Mouse (Mus musculus) right cerebral cortex, postnatal 36 days (tissue): ENCODE measurements at regions not wholly inside any gene's neighbourhood (a gene's known extent, or its start where the extent isn't known, plus 50 kb on each side); places are given as distances from the start of the nearest gene placed in this dataset.
"Not testable (repeated sequence)": the region's sequence is repeated elsewhere in the genome, so short reads cannot be mapped to it uniquely, and the experiment has no call there.

Source experiments
- DNase-seq, 2 experiments: peaks; one replicate each; pipeline ENCODE4 v3.0.0; 2022; ENCODE audit warnings: low spot score in 2 of 2, mixed read lengths in 1 of 2

DNA sequence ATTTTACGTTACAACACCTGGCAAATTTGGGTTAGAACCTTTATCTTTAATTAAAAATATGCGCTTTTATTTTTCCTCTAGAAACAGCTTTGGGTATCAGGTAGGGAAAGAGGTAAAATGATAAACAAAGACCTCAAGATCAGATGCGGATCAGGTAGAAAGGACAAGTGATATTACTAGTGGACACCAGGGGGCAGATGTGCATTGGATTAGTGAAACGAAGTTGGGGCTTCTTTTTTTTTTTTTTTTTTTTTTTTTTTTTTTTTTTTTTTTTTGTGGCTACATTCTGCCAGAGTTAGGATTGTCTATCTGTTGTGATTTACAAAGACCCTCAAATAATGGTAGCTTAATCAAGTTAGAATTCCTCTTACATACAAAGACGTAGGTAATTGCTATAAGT is 153.8 kb downstream of the Cd109 start:
- DNase-seq = no peak

DNA sequence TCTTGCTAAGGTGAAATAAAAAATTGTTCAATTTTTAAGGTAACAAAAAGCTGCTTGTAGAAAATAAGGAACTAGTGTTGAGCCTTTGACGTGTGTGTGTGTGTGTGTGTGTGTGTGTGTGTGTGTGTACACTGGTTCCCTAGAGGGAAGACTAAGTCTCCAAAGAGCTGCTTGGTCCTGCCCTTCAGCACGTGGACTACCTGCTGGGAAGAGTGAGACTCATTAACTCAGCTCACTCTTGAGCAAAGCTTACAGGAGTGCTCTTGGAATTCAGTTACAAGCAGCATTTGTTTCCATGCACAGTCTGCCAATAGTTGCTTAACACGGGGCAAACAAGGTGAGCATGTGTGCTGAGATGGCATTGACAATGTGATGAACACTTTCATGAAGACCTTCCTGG is 158.6 kb downstream of the Cd109 start:
- no peak for DNase-seq

DNA sequence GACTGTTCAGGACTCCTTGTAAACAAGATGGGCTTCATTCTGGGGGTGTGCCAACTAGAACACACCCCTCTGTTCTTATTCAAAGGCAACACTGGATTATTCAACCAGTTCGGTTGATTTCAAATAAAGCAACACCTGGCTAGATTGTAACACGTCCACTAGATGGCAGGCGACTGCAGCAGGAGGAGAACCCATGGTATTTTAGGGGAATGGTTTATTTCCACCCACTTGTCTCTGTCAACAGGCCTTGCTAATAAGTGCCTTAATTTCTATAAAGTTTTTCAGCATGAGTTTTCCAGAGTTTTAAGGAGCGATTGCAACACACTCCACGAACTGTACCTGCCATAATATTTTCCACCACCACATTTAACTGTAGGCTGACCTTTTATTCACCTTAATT is 160.1 kb downstream of the Cd109 start:
- peak in 1 of 2 experiments; percentile 6 for DNase-seq

DNA sequence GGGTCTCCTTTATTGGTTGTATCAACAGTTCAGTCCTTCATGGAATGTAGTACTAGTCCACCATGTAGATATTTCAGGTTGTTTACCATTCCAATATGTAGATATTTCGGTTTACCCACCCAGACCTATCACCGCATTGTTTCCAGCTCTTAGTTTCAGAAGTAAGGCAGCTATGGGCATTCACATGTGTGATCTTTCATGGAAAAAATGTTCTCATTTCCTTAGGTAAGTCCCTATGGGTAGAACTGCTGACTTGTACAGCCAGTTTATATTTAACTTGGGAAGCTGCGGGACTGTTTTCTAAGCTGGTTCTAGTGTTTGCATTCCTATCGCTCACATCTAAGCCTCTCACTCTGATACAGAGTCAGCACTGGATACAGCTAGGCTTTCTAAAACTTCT is 165.2 kb downstream of the Cd109 start:
- DNase-seq = no peak

DNA sequence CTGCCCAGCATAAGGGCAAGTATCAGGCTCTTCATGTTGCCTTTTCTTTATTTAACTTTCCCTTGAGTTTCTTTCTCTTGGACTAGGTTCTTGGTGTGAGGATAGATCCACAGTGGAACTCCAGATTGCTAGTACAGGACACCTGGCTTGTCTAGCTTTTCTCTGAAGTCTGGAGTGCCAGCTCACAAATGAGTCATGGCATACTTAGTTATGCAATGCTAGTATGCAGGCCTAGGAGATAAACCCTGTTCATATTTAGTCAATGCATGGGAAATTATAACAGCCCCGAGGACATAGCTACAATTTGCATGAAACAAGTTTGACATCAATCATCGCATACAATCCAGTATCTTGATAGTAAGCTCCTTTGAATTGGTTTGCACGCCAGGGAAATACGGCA is 167.0 kb downstream of the Cd109 start:
- no peak for DNase-seq

DNA sequence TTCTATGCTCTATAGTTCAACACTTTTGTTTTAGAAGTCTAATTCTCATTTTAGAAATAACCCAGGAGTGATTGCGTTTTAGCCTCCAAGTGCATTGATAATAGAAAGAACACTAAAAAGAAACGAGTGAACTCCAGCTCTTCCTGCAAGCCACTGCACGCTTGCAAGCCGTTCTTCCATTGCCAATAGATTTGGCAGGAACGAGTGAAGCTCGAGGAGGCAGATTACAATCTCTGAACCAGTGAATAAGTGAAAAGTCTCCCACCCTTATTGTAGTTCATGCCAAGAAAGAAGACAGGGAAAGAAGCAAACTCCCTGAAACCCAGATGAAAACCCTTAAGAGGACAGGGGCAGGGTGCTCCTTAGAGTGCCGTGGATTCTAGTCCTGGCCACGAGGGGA is 167.5 kb downstream of the Cd109 start:
- no peak for DNase-seq

DNA sequence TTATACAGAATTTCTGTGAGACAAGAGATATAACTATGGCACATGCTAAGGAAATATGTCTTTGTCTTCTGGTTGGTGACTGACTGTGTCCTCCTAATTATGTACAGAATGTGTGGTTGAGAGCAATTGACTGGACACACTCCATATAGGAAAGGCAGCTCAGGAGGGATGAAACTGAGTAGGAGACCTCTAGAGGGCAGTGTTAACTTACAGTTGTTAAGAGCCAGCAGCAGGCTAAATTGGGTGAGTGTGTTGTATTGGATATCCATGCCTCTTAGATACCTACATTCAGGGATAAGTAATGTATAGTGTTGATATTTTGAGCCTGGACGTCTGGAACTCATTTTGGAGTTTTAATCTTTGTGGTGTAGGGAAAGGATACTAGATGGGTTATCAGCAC is 172.5 kb downstream of the Cd109 start:
- DNase-seq = peak in 1 of 2 experiments; percentile 18

DNA sequence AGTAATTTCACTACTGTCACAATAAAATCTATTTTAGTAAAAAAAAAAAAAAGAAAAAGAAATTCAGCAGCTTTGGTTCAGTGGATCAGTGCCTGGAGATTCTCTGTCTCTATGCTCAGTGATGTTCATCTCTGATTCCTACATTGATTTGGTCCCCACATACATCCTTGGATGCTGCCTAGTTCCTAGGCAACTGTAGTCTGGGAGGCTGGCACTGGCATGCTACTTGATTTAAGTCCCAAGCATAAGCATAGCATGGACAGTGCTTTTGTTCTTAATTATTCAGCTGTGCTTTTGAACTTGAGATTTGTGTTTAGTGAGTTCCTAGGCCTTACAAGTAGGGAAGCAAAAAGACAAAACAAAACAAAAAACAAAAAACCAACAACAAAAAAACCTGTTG is 174.4 kb downstream of the Cd109 start:
- no peak for DNase-seq

DNA sequence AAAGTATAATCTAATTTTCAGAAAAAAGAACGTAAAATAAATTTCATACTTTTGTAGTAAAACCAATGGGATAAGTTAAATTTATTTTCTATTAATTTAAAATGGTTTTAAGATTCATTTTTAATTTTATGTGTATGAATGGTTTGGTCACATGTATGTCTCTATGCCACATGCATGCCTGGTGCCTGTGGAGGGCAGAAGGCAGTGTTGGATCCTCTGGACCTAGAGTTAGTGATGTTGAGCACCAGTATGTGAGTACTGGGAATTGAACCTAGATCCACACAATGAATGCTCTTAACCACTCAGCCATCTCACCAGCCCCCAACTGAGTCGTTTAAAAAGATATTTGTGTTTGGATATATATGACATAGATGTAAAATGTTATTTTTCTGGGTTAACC is 174.8 kb downstream of the Cd109 start:
- DNase-seq = no peak

DNA sequence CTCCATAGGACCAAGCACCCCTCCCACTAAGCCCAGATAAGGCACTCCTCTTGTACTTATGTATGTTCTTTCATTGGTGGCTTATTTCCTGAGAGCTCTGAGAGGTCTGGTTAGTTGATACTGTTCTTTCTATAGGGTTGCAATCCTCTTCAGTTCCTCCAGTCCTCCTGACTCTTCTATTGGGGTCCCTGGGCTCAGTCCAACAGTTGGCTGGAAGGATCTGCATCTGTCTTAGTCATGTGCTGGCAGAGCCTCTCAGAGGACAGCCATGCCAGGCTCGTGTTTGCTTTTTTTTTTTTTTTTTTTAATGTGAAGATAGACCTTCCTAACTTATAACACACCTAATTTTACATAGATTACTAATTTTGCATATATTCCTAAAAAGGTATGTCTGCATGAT is 180.5 kb downstream of the Cd109 start:
- no peak for DNase-seq

DNA sequence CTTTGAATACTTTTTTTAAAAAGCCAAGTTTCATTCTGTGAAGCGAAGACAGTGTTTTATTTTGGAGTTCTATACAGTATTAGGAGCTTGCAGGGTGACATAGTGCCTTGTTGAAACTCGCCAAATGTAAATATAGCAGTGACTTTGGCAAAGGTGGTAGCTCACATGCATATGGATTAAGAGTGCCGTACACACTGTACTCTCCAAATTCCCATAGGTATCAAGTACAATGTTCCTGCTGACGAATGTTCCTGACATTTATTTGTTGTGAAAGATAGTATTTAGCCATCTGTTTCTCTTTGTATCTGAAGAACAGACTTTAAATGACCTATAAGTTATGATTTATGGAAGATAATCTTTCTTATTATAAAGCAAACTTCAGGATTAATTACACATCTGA is 201.9 kb downstream of the Cd109 start:
- DNase-seq = no peak

DNA sequence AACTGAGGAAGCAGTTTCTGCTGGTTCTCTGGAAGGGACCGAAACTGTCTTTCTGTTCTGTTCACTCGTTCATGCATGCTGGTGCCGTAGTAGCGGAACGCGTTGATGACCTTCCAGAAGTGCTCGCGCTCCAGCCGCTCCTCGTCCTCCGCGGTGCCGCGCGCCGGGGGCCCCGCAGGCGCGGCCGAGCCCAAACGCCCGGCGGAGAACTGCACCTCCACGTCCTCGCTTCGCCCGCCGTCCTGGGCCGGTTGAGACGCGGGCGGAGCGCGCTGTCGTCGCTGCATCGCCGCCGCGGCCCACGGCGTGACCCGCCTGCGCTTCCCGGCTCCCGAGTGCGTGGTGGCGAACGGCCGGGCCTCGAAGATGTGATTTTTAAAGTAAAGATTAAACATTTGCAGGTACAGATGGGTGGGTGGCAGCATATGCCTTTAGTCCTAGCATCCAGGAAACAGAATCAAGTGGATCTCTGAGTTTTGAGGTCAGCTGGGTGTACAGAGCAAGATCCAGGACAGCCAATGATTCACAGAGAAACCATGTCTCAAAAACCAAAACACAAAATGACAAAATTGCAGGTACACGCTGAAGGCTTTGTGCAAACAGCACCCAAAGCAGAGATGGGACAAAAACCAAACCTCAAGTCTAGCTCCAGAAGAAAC is 206.3 kb downstream of the Cd109 start:
- DNase-seq = not testable (repeated sequence)

DNA sequence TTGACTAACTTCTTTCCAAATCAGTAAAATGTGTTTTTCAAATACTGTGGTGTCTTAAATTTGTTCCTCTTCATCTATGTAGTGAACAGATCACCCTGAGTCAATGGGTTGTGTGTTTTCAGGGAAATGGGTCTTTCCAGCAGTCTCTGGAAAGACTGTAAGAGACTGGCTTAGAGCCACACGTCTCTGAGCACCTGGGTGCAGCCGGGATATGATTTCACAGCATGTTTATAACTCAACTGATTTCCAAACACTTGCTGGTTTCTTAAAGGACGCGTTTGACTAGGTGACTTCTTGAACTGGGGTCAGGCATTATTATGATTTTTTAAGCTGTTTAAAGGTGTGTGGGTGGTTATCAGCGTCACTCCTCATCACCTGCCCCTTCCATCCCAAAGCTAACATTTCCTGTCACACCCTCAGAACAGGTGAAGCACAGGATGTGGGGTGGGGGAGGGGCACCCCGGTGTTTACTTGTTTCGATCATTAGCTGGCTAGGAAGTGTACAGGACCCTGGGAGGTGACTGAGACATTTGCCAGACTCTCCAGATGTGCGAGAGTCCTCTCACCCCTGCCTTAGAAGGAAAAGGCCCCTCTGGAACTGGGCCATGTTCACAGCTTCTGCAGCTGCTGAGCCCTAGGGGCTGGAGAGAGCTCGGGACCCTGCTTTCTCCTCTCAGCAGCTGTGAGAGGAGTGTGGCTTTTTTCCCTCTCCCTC is 229.8 kb downstream of the Cd109 start:
- no peak for DNase-seq

DNA sequence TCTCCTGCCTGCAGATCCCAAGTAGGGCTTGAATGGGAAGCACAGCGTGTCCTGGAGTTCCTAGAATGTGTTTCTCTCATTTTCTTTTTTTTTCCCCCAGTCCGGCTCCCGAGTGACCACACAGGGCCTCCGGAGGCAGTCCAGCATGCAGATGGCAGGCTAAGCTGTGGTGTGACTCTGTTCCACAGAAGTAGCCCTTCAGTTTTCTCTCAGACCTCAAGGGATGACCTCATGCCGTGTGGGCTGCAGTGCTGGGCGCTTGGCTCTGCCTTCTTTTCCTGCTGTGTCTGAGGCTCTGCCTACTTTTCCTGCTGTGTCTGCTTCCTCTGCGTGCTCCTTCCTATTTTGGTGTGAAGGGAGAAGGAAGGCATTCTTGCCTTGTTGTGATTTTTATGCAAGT is 230.8 kb downstream of the Cd109 start:
- DNase-seq = no peak

DNA sequence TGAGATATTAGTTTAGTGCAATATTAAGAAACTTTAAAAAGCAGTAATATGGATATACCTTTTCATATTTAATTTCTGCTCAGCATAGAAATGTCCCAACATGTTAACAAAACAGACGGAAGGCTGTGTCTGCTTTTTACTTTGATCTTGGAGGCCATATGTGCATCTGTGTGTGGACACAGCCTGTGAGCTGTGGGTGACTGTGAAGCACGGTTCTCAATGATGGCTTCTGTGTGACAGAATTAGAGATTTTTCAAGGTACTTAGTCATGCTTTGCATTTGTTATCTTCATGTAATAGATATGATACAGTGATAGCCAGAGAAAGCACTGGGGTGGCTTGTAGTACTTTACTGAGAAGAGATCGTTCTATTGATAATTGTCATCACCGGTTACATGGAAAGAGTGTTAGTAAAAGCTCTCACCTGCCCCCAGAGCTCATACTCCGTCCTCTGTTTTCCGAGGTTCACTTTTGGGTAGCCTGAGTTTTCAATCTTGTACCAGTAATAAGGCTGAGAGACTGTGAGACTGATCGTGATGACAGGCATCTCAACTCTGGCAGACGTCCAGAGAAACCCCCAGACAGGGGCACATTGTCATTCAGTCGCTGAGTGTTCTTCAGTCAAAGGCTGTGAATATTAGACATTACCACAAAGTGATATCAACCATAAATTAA is 232.7 kb downstream of the Cd109 start:
- no peak for DNase-seq

DNA sequence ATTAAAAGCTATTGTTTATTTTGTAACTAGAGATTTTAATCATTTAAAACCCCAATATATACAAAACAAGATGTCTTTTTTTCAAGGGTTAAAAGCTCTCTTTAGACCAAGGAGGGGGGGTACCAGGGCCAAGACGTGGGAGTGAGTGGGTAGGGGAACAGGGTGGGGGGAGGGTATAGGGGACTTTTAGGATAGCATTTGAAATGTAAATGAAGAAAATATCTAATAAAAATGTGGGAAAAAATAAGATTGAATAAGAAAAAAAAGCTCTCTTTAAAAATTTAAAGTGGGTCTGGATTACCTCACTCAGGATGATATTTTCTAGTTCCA is 233.2 kb downstream of the Cd109 start:
- not testable (repeated sequence) for DNase-seq

DNA sequence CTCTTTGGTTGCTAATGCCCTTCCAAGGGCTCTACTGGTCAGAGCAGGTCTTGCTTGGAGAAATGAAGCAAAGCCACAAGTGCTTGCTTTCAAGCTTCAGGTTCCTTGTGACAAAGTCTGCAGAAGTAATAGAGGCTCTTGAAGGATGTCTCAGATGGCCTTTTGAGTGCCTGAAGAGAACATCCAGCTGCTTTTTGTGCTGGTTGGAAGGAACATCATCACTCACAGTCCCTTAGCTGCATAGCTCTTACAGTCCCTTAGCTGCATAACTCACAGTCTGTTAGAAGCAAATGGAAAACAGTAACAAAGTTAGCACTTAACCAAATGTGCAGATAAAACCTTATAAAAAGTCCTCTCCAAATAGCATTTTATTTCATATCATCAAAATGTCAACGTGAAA is 241.6 kb downstream of the Cd109 start:
- DNase-seq = no peak

DNA sequence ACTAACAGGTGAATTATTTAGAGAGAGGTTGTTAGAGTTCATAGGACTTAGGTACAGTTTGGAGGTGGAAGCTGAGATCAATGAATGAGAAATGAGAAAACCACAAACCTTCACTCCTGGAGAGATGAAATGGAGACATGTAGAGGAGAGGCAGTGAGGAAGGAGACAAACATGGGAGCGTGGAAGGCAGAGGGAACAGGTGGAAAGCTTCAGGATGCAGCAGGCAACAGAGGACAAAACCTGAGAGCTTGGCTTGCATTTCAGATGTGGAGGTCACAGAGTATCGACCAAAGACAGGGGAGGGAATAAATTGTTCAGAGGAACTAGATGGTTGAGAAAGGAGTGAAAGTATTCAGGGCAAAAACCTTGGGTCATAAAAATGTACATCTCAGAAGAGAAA is 244.6 kb downstream of the Cd109 start:
- no peak for DNase-seq

DNA sequence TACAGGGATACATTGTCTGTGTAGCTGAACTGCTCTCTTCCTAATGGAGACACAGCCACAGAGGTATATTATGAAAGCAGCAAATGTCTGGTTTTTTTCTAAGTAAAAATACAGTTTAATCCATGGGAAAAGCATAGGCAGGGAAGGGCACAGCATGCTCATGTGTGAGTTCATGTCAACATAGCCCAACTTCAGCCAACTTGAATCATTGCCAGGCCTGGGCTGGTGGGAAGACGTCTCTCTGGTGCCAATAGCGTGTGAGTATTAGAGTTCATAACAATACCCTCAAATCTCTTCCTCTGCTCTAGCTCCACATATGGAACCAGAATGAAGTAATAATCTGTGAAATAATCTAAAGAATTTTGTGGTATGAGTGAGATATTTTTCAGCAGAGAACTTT is 257.2 kb downstream of the Cd109 start:
- DNase-seq = no peak

DNA sequence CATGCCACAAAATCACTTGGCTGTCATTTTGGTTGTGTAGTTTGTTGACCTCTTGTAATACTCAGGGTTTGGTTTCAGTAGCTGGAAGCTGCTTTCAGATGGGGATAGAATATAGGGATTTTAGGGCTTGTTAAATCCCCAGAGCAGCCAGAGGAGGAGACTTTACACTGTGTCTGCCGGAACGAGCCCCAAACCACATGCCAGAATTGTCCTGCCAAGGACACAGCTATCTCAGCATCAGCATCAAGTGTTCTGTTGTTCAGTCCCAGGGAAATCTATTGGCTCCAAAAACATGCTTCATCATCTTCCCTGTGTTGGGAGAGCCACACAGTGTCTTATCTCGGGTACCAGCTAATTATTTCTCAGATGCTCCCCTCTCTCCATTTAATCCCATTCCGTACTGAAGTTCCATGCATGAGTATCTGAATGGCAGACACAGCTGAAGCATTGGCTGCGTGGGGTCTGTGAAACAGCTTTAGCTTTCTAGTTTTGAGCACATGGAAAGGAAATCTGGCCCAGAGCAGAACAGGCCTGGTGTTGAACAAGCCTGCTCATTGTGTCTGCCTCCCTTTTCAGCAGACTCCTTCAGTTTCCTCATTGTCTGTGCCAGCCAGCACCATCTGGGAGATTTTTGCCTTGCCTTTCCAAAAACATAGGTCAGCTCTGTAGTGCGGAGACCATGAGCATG is 264.8 kb downstream of the Cd109 start:
- peak; percentile 21 to 29 for DNase-seq

DNA sequence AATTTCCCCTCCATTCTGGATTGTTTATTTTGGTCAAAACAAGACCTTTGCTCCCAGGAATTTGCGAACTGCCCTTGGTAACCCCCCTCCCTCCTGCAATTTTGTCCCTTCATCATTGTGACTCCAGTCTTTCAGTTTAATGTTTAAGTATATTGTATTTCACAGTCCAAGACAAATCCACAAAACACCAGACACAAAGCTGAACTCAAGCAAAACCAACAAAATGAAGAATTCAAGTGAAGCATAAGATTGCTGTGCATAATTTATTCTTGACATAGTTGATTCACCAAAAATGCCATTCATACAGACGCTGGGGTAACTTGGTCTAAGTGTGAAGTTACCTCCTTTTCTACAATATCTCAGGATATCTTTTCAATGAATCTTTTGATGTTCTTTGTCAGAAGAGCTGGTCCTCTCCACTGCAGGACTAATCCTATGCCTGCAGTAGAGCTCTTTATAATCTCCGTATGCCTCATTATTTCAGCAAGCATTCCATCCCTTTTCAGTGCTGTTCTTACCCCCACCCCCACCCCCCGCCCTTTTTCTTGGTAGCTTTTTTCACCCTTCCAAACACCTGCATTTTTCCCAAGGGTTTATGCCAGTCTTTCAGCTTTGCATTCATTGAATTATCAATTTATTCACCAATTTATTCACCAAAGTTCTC is 265.4 kb downstream of the Cd109 start:
- DNase-seq = no peak

DNA sequence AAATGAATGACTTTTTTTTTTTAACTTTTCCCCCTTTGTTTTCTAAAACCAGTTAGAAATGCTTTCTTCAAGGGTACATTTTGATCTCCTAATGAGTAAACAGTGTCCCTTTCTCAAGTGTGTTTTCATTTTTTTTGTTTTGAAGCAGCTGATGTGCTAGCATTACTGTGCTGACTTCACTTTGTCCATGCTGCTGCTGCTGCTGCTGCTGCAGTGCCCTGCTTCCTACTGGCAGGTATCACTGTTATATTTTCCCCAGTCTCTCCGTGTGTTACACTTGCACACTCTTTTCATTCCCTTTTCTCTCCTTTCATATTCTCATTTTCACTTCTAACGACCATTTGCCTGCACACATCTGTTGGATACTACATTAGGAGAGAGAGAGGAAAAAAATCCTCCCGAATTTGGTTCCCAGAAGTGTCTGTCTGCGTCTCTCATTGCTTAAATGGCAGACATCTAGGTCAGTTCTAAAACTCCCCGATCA is 266.0 kb downstream of the Cd109 start:
- DNase-seq = no peak
